Mouse (Mus musculus) liver, embryonic 16.5 days (tissue): Measurements from ENCODE around the gene Agap1. TPM values are rescaled to one million over a fixed set of nuclear protein-coding genes. Genes with fewer than 3 reads are reported as not detected.
A peak's percentile ranks its signal among the peaks of the same experiment; 100 is the strongest.

Source experiments
- ATAC-seq: fragments of 200-750 bp; cut with Nextera tagmentation; 2 replicates; pipeline ENCODE4 v1.8.0; 2017; ENCODE audit warnings: low read depth, mild to moderate bottlenecking, moderate number of reproducible peaks, moderate library complexity
- H3K27ac ChIP-seq: fragments of 300-500 bp; sonication (generic); 2 replicates; pipeline ENCODE4 v1.5.1; 2014; ENCODE audit warnings: mild to moderate bottlenecking, low read length
- H3K27me3 ChIP-seq: fragments of 300-500 bp; sonication (generic); 2 replicates; pipeline ENCODE4 v1.6.1; 2014; ENCODE audit warnings: low read depth, low read length, mixed read lengths; ENCODE audit not compliant: control insufficient read depth, insufficient read depth
- H3K36me3 ChIP-seq: fragments of 300-500 bp; sonication (generic); 2 replicates; pipeline ENCODE4 v1.6.1; 2014; ENCODE audit warnings: mild to moderate bottlenecking; ENCODE audit not compliant: control insufficient read depth, insufficient read depth
- H3K4me1 ChIP-seq: fragments of 300-500 bp; sonication (generic); 2 replicates; pipeline ENCODE4 v1.6.1; 2014; ENCODE audit warnings: low read depth, low read length, mixed read lengths; ENCODE audit not compliant: control insufficient read depth
- H3K4me2 ChIP-seq: fragments of 300-500 bp; sonication (generic); 2 replicates; pipeline ENCODE4 v1.6.1; 2014; ENCODE audit warnings: low read depth, low read length, mixed read lengths
- H3K4me3 ChIP-seq: fragments of 300-500 bp; sonication (generic); 2 replicates; pipeline ENCODE4 v1.5.1; 2014; ENCODE audit warnings: low read depth, mild to moderate bottlenecking, low read length
- H3K9ac ChIP-seq: fragments of 300-500 bp; sonication (generic); 2 replicates; pipeline ENCODE4 v1.6.1; 2014; ENCODE audit warnings: low read depth, low read length
- H3K9me3 ChIP-seq: fragments of 300-500 bp; sonication (generic); replicated peaks from 2 replicates; pipeline ENCODE4 v1.6.1; 2016; ENCODE audit warnings: low read length; ENCODE audit not compliant: control insufficient read depth
- WGBS: fragments of 180-500 bp; shearing (Covaris S2); extraction: QIAGEN DNeasy Blood & Tissue Kit; methylation state at CpG from one replicate; pipeline ENCODE4 v1.1.7; 2014; ENCODE audit not compliant: insufficient replicate concordance; 5-methylcytosine and 5-hydroxymethylcytosine counted together
- polyA plus RNA-seq: library from polyadenylated mRNA; unstranded; fragments of >200 nt; fragmentation: Nextera tagmentation; extraction: Ambion mirVana; gene quantifications from 2 replicates; pipeline ENCODE4 v1.2.1, GENCODE M21; 2015

Agap1 gene
- polyA plus RNA-seq, 1 experiment from 2014 or later, result 1.1 TPM

GRCm38 (mm10) chr1:89542464-89542863 lies 87.9 kb downstream of the Agap1 start:
- Histone ChIP-seq H3K36me3 (no peaks in the 10 kb centered on the region), H3K27ac (no peak overlapping the region), H3K9me3 (no peaks in the 10 kb centered on the region), H3K4me2 (no peak overlapping the region), H3K9ac (no peak overlapping the region), H3K4me3 (no peak overlapping the region), H3K27me3 (no peaks in the 10 kb centered on the region), H3K4me1 (no peaks in the 10 kb centered on the region)
- WGBS, result 63% methylated on average over 6 of the region's 6 CpGs
- ATAC-seq, result no peak

GRCm38 (mm10) chr1:89543312-89543711 lies 88.7 kb downstream of the Agap1 start:
- H3K4me1 ChIP-seq, result no peaks in the 10 kb centered on the region
- no peak overlapping the region for H3K4me3 ChIP-seq
- no peaks in the 10 kb centered on the region for H3K27me3 ChIP-seq
- H3K36me3 ChIP-seq, result no peaks in the 10 kb centered on the region
- WGBS, result 28% methylated on average over 6 of the region's 6 CpGs
- H3K9me3 ChIP-seq, result no peaks in the 10 kb centered on the region
- no peak for ATAC-seq
- no peak overlapping the region for H3K4me2 ChIP-seq
- H3K9ac ChIP-seq, result no peak overlapping the region
- no peak overlapping the region for H3K27ac ChIP-seq

DNA sequence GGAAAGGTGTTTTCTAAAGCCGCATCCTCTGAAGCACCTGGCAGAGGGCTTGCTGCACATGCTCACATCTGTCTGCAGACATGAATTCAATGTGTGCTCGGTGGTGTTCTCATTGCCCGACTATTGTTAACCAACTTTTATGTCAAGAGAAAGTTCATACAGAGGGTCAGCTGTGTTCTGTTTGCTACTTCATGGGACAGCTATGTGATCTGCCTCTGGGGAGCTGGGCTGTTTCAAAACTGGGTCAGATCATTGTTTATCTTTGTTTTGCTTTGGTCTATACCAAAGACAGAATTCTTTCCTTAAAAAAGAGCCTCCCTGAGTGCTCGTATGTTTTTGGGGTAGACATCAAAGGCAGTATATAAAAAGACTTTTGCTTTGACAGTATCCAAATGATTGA lies 89.5 kb downstream of the Agap1 start:
- WGBS, result 72% methylated on average over 4 of the region's 4 CpGs
- ATAC-seq, result no peak
- no peaks in the 10 kb centered on the region for H3K36me3 ChIP-seq
- H3K4me3 ChIP-seq, result no peak overlapping the region
- H3K27ac ChIP-seq, result no peak overlapping the region
- no peaks in the 10 kb centered on the region for H3K9me3 ChIP-seq
- no peak overlapping the region for H3K9ac ChIP-seq
- H3K4me2 ChIP-seq, result no peak overlapping the region
- no peaks in the 10 kb centered on the region for H3K27me3 ChIP-seq
- H3K4me1 ChIP-seq, result no peaks in the 10 kb centered on the region

GRCm38 (mm10) chr1:89545099-89545498 lies 90.5 kb downstream of the Agap1 start:
- Histone ChIP-seq H3K4me2 (no peak overlapping the region), H3K27me3 (no peaks in the 10 kb centered on the region), H3K36me3 (no peaks in the 10 kb centered on the region), H3K9me3 (no peaks in the 10 kb centered on the region), H3K4me3 (no peak overlapping the region), H3K27ac (no peak overlapping the region), H3K4me1 (no peaks in the 10 kb centered on the region), H3K9ac (no peak overlapping the region)
- WGBS, result 63% methylated on average over 4 of the region's 4 CpGs
- ATAC-seq, result no peak

GRCm38 (mm10) chr1:89547525-89548504 lies 93.2 kb downstream of the Agap1 start:
- Histone ChIP-seq H3K27me3 (no peaks in the 10 kb centered on the region), H3K36me3 (no peaks in the 10 kb centered on the region), H3K4me1 (no peaks in the 10 kb centered on the region; the same call in 1 of the 2 replicates), H3K9ac (no peak overlapping the region), H3K9me3 (no peaks in the 10 kb centered on the region), H3K27ac (no peak overlapping the region), H3K4me2 (no peak overlapping the region), H3K4me3 (no peak overlapping the region)
- 62% methylated on average over 18 of the region's 18 CpGs for WGBS
- ATAC-seq, result no peak

DNA sequence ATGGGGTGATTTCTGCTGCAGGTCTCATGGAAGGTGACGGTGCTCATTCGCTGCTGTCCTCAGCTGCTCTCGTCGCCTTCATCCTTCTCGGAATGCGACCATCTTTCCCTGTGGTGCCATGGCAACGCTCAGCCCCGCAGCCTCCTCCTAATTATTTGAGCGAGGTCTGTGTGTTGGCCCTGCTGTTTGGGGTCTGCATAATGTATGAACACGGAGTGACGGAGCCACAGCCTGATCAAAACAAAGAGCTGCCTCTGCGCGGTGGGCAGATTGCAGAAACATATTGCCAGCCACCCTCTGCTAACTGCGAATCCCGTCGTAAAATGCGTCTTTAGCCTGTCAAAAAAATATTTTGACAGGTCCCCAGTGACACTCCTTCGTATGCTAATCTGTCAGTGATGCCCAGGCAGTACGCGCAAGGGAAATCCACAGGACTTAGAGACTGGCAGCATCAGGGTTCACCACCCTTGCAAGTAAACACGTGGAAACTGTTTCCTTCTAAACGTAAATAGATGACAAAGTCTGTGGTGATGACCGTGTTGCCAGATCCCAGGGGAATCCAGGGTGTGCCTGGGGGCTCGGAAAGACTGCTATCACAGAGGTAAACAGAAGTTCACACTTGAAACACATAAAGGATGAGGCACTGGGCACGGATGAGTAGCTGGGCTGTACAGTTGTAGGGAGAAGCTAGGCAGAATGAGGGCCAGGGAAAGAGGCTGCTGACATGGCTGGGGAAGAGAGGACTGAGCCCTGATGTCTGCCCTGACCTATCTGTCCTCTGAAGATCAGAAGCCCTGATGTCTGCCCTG lies 95.7 kb downstream of the Agap1 start:
- Histone ChIP-seq H3K4me1 (peaks cover 2% of the 10 kb centered on the region; the same call in 1 of the 2 replicates), H3K4me2 (no peak overlapping the region), H3K27ac (no peak overlapping the region), H3K4me3 (no peak overlapping the region), H3K9me3 (no peaks in the 10 kb centered on the region), H3K9ac (no peak overlapping the region), H3K27me3 (no peaks in the 10 kb centered on the region), H3K36me3 (no peaks in the 10 kb centered on the region)
- 69% methylated on average over 25 of the region's 25 CpGs for WGBS
- no peak for ATAC-seq

DNA sequence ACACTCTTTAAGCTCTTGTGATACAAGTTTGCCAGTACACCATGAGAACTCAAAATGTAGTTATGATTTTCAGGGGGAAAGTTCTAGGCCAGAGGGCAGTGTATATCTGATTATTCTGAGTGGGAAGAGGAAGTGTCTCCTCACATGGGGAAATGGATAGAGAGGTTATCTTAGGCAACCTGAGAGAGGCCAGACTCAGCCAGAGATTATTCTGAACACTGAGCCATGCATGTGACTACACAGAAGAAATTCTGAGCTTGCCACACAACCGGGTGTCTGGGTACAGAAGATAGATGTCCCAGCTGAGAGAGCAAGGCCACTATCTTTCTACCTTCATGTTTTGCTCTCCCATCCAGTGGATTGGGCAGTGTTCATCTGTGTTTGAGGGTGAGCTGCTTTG lies 97.9 kb downstream of the Agap1 start:
- peak; percentile 19; the same call in 1 of the 2 replicates for ATAC-seq
- H3K9me3 ChIP-seq, result no peaks in the 10 kb centered on the region
- WGBS, result 24% methylated on average over 1 of the region's 1 CpGs
- peaks cover 3% of the 10 kb centered on the region; the same call in 1 of the 2 replicates for H3K4me1 ChIP-seq
- no peaks in the 10 kb centered on the region for H3K36me3 ChIP-seq
- no peak overlapping the region for H3K27ac ChIP-seq
- no peak overlapping the region for H3K4me2 ChIP-seq
- no peaks in the 10 kb centered on the region for H3K27me3 ChIP-seq
- no peak overlapping the region for H3K4me3 ChIP-seq
- no peak overlapping the region for H3K9ac ChIP-seq

DNA sequence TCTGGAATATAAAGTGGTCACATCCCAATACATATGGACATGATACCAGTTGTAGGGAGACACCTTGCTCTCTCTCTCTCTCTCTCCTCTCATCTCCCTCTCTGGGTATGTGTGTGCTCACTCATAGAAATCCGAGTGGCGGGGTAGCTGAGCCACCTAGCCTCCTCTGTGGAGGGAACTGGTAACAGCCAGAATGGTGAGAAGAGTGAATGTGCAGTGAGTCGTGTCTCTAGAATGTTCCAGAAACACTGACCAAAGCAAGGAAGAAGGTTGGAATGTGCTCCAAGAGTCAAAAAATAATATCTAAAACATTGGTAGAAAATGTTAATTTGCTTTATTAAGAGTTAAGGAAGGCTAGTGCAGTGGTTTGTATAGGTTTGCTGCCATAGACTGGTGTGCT lies 99.2 kb downstream of the Agap1 start:
- Histone ChIP-seq H3K4me3 (no peak overlapping the region), H3K9ac (no peak overlapping the region), H3K4me1 (peaks cover 3% of the 10 kb centered on the region; the same call in 1 of the 2 replicates), H3K4me2 (no peak overlapping the region), H3K27me3 (no peaks in the 10 kb centered on the region), H3K27ac (no peak overlapping the region), H3K9me3 (no peaks in the 10 kb centered on the region), H3K36me3 (no peaks in the 10 kb centered on the region)
- no peak for ATAC-seq
- 69% methylated on average over 3 of the region's 3 CpGs for WGBS
